Mouse (Mus musculus) naive thymus-derived CD4-positive, alpha-beta T cell, adult 2 months (primary cell): ENCODE results near the gene Plcb1.

Experiments used
- DNase-seq: peaks from one replicate; pipeline ENCODE4 v3.0.0-alpha.2; 2011; ENCODE audit warnings: low read depth

The Plcb1 gene

DNA sequence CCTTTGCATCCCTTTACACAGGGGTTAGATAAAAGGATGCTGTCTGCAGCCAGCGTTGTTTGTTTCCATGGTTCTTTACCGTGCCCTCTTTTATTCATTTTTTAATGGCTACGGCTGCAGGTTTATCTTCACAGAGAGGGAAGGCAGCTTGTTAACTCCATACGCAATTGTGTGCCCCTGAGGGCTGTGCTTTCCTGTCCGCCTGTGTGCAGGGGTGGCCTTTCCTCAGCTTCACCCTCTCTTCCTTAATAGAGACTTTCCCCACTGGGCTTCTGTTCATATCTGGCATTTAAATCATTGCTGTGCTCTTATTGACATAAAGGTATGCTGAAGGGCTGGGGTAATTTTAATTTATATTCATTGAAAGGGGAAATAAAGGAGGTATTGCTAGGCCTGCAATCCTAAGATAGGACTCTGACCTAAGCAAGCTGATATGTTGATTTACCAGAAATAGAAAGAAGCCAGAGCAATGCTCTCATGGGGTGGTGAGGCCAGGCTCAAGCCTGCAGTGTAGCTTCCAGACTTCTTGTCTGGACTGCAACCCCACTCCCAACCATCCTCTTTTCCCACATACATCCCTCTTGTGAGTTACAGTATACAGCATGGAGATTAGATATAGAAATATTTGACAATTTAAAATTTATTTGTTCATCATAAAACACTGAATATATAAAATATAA, 623.7 kb downstream of the Plcb1 start:
- no peak for DNase-seq

DNA sequence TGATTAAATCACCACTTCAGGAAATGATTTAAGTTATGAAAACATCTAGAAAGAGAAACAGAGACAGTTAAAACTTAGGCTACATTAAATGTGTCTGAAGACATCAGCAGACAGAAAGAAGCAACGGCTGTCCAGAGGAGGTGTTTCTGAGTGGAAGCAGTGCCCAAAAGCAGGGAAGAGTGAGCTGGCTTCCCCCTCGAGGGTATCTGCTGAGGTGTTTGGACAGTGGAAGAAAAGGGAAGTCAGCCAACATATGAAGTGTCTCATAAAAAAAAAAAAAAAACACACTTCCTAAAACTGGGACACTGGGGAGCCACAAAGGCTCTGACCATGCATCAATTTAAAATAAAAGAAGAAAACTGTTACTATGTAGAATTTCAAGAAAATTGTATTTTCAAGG, 625.8 kb downstream of the Plcb1 start:
- DNase-seq: no peak

GRCm38 (mm10) chr2:135415137-135415536, 629.3 kb downstream of the Plcb1 start:
- no peak for DNase-seq

DNA sequence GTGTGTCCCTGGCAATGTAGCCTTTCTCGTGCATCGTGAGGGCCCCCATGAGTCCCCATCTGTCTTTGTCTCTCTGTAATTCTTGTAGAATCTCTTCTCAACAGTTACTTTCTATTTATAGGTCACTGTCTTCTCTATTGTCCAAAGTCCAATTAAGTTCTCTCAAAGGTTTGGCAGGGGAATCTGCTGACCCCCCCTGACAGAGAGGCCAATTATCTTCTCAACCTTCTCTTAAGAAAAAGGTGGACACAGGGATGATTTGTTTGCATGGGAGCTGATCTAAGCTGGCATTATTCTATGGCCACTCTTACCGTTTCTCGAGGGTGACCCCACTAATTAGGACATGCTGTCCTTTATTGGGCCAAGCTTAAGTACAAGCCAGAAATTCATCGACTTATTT, 633.4 kb downstream of the Plcb1 start:
- no peak for DNase-seq

GRCm38 (mm10) chr2:135434947-135435515, 649.2 kb downstream of the Plcb1 start:
- DNase-seq: no peak

DNA sequence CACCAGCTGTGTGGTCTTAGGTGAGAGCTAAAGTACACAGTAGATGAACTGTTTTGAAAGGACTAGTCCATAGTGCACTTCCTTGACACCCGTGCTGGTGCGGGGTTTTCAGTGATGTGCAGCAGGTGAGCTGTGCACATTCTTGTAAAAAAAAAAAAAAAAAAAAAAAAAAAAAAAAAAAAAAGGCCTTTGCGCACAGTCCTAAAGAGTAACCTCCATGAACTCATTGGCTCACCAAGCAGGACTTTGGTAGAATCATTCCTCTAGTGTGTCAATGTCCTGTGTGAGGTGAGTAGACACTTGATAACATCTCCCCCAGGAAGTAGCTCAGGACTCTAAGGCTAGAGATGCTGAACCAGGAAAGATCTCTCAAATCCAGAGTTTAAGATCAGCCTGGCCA, 653.2 kb downstream of the Plcb1 start:
- DNase-seq: no peak

DNA sequence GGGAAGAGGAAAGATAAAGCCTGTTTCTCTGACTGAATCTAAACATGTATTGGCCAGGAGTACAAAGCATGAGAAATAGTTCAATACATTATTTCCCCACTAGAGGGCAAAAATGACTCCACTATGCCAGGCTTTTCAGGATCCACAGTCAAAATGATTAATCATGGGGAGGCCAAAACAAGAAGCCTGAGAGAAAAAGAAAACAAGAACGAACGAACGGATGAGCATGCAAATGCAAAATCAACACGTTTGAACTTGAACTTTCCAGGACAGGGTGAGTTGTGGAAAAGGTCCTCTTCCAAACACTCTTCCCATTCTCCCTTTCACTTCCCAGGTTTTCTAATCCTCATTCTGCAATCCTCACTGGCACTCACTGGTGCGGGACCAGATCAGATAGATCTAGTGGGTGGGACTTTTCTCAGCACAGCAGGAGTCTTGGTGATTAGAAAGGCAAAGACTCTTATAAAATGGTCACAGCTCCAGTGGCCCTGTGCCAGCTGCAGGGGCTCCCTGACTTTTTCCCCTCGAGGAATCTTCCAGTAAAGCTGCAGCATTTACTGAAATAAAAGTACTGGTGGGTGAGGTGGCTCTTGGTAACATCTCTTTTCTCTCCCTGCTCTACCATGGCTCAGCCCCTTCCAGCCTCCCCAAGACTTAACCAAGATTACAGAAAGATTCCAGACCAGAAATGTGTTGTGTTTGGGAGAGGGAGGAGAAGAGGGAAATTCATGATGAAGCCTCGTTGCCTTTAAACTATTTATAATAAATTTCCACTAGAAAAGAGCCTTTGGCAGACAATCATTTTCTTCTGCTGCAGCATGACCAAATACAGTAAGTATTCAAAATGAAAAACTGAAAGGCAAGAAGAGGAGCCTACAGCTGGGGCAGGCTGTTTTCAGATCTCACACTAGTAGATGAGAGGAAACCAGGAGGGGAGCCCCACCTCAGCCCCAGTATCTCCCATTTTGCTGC, 654.0 kb downstream of the Plcb1 start:
- no peak for DNase-seq

GRCm38 (mm10) chr2:135453581-135453980, 667.7 kb downstream of the Plcb1 start:
- no peak for DNase-seq

DNA sequence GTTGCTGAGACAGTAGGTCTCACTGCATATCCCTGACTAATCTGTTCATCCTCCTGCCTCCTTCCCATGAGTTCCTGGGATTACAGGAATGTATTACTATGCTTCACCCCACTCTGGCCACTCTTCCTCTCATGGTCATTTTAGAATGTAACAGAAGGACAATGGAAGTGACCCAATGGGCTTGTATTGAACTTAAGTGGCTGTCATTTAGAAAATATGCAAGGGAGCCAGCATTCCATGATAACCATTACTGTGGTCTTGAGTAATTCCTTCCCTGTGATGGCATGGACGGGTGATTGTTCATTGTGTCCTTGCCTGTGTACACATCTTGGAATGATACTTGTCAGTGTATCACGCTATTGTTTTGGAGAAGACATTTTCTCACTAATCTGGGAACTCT, 668.1 kb downstream of the Plcb1 start:
- DNase-seq: no peak

GRCm38 (mm10) chr2:135454455-135454854, 668.6 kb downstream of the Plcb1 start:
- no peak for DNase-seq

GRCm38 (mm10) chr2:135467895-135468294, 682.0 kb downstream of the Plcb1 start:
- no peak for DNase-seq

DNA sequence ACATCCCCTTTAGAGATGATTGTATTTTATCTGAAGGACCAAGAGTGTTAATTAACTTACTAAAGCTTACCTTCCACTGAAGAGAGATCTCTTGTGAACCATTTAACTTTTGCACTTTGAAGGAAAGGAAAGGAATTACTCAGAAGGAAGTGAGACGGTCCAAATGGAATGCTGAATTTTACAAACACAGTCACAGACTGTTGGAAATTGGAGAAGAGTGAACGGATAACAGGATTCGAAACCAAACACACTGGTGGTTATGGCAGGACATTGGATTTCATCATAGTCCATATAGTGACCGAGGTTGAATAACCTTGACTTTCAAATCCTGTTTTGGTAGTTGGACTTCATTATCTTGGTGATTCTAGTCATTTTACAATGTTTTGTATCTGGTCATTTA, 688.2 kb downstream of the Plcb1 start:
- DNase-seq: no peak

GRCm38 (mm10) chr2:135485248-135485647, 699.4 kb downstream of the Plcb1 start:
- DNase-seq: no peak

DNA sequence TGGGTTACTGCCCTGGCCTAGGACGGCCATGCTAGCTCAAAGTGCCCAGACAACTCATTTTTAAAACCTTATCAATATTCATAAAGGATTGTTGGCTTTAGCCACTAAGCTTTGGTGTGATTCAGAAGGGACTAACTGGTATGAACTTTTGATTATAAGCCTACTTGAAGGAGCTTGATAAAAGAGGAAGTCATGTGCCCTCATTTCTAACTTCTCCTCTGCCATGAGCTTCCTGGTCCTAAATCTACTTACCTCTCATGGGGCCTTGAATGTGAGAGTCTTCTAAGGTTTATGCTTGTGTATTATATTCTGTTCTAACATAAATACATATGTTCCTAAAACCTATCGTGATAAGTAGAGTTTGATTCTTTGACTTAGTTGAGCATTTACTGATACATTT, 702.4 kb downstream of the Plcb1 start:
- DNase-seq: no peak

DNA sequence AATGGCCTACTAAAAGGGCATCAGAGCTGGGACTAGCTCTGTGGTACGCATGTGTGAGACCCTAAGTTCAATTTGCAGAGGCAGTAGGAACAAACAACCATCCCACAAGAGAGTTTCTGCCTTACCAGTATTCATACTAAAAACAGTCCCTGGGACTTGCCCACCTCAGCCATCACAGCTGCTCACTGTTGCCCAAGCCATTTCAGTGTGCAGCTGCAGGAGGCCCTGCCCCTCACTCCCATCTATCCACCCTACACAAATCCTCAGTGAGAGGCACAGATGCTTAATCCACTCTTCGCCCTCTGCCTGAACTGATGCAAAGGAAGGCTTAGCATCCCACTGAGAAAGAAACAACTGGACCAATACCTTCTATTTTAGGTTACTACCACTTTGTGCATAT, 703.3 kb downstream of the Plcb1 start:
- DNase-seq: no peak

DNA sequence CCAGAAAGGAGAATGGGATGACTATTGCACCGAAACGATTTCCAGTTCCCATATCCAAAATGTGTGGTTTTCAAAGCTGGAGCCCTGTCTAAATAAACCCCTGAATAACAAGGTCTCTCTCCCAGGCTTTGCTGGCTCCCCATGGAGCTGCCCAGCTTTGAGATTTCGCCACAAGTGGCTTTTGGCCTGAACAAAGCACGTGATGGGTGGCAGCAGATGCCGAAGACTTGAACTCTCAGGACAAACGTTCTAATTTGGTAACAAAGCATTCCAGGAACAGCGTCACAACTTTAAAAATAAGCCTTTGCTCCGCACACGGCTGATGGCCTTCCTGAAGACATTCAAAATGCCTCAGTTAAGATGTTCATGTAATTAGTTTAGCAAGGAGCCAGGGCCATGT, 706.9 kb downstream of the Plcb1 start:
- DNase-seq: no peak

- DNase-seq: no peak
These were observed 710.7 kb downstream of the Plcb1 start for GRCm38 (mm10) chr2:135496553-135496952.

DNA sequence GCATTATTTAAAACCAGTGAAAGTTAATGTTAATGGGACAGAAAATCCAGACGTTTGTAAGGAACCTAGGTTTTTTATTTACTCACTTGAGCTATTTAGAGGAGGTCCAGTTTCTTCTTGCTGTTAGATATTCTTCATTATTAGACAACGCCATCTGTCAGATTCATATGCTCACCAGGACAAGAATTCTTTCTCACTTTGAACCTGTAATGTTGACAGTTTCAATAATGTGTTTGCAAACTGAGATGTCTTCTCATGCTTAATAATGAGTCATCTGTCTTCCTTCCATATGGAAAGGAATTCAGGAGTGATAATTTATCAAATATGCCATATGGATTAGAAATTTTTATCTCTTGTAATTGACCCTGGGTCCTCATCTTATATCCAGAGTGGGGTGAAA, 711.4 kb downstream of the Plcb1 start:
- DNase-seq: no peak

DNA sequence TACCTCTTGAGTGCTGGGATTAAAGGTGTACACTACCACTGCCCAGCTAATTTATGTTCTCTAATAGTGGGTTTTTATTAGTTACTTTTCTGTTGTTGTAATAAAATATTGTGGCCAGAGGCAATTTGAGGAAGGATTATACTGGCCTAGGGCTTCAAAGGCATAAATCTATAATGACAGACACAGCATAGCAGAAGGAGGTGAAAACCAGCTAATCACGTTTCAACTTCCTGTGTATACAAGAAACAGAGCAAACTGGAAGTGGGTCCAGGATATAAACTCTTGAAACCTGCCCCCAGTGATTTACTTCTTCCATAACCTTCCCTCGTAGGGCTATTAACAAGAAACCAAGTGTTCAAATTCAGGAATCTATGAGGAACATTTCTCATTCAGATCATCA, 715.0 kb downstream of the Plcb1 start:
- DNase-seq: no peak

DNA sequence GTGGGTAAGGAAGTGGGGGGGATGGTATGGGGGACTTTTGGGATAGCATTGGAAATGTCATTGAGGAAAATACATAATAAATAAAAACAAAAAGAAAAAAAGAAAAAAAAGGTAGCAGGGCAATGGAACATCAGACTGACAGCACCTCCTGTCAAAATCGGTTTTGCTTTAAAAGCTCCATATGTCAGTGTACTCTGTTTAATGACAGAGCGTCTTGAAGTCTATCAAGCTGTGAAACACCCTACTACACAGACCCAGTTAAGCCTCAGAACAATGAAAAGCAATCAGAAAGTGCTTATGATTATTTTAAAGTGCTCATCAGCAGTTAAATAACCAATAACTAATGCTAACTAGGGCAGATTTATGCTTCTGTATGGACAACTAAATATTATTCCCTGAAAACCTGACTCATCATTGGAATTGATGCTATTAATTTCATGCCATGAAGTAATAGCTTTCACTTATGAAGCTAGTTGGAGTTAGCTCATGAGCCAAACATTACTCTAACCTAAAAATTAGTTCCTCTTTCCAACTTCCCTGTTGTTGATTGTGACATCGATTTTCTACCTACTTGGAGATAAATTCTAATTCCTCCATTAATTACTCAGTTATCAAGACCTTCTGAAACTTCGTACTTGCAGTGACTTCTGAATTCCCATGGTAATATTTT, 717.6 kb downstream of the Plcb1 start:
- no peak for DNase-seq

GRCm38 (mm10) chr2:135503998-135504354, 718.1 kb downstream of the Plcb1 start:
- no peak for DNase-seq

DNA sequence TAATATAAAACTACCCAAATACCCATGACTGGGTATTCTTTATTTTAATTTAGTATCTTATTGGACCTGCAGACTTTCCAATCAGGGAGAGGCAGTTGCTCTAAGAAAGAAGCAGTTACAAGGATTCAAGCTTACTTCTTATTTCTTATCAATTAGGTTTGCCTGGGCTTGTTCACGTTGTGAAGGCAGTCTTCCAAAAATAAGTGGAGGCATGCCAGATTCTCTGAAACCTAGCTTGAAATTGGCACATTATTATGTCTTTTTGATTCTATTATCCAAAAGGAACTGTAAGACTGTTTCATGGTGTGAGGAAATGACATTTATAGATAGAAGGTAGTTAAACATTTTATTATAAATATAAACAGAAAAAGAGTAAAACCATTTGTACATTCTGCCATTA, 721.2 kb downstream of the Plcb1 start:
- no peak for DNase-seq

DNA sequence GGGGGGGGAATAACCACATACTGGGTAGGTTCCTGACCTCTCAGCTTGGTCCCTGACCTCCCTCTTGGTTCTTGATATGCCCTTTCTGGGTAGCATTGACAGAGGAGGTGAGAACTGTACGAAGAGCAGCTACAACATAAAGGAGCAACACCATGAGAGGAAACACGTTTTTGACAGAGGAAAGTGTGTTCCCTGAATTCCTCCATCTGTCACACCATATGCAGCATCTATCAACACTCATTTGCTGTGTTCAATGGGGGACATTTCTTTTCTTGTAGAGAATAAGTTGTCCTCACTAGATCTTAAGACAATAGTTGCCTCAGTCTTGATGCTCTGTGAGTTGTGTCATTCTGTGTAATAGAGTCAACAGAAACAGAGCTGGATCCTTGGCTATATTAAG, 733.1 kb downstream of the Plcb1 start:
- DNase-seq: no peak
